Mouse (Mus musculus) heart, postnatal 36 days (tissue): Measurements from ENCODE around the gene Ccr3. TPM values are rescaled to one million over a fixed set of nuclear protein-coding genes. Genes with fewer than 3 reads are reported as not detected.
"Not testable (repeated sequence)": the region's sequence is repeated elsewhere in the genome, so short reads cannot be mapped to it uniquely, and the experiment has no call there.

Source experiments
- DNase-seq, 2 experiments: peaks; one replicate each; pipeline ENCODE4 v3.0.0; 2021 to 2022
- intact Hi-C: fragments of 180-260 bp; cut with DNase I; formaldehyde crosslinking; loops from one replicate; pipeline ENCODE4 v1.15.1; 2025
- total RNA-seq, 2 experiments: library from RNA; stranded (reverse); gene quantifications; 2 replicates each; pipeline ENCODE4 v1.2.3; 2021

Ccr3 gene
- total RNA-seq, 2 experiments from 2014 or later: not detected

- intact Hi-C loops: no loop called here
- no peak for DNase-seq
These were observed 17.2 kb downstream of the Ccr3 start for GRCm38 (mm10) chr9:124038949-124039348.

GRCm38 (mm10) chr9:124040932-124041331 lies 19.2 kb downstream of the Ccr3 start:
- intact Hi-C loops: no loop called here
- no peak for DNase-seq

GRCm38 (mm10) chr9:124053532-124053931 lies 31.8 kb downstream of the Ccr3 start:
- DNase-seq: no peak

GRCm38 (mm10) chr9:124056158-124056709 lies 34.5 kb downstream of the Ccr3 start:
- DNase-seq: no peak
- intact Hi-C loops: no loop called here

More at GRCm38 (mm10) chr9:124053532-124053931, 31.8 kb downstream of the Ccr3 start:
- intact Hi-C loops: no loop called here

- intact Hi-C loops: no loop called here
- DNase-seq: no peak
These were observed 38.0 kb downstream of the Ccr3 start for GRCm38 (mm10) chr9:124059660-124060352.

- intact Hi-C loops: not testable (repeated sequence)
These were observed 40.0 kb downstream of the Ccr3 start for GRCm38 (mm10) chr9:124061474-124062432.

GRCm38 (mm10) chr9:124066572-124067103 lies 44.9 kb downstream of the Ccr3 start:
- intact Hi-C loops: no loop called here

More at GRCm38 (mm10) chr9:124061474-124062432, 40.0 kb downstream of the Ccr3 start:
- not testable (repeated sequence) for DNase-seq

GRCm38 (mm10) chr9:124068098-124069058 lies 46.6 kb downstream of the Ccr3 start:
- no peak for DNase-seq
- intact Hi-C loops: no loop called here

More at GRCm38 (mm10) chr9:124066572-124067103, 44.9 kb downstream of the Ccr3 start:
- DNase-seq: no peak

- intact Hi-C loops: no loop called here
- DNase-seq: no peak
These were observed 49.7 kb downstream of the Ccr3 start for GRCm38 (mm10) chr9:124071506-124071905.

GRCm38 (mm10) chr9:124079803-124080202 lies 58.0 kb downstream of the Ccr3 start:
- no peak for DNase-seq
- intact Hi-C loops: no loop called here

GRCm38 (mm10) chr9:124080471-124080870 lies 58.7 kb downstream of the Ccr3 start:
- DNase-seq, intact Hi-C loops: not testable (repeated sequence)

Other genes starting within 250 kb of the Ccr3 start
- gene Cxcr6, start 215.5 kb upstream of the Ccr3 start, total RNA-seq: not detected
- gene Fyco1, start 170.1 kb upstream of the Ccr3 start, total RNA-seq: 100 to 1,000 TPM; 273 to 277 TPM
- gene Xcr1, start 159.9 kb upstream of the Ccr3 start, total RNA-seq: not detected
- 1 to 10 TPM; 1.1 to 1.3 TPM for gene Ccr1, start 53.3 kb upstream of the Ccr3 start, total RNA-seq
- not detected for gene Ccr1l1, start 43.6 kb upstream of the Ccr3 start, total RNA-seq
- 1 to 10 TPM; 1.2 to 1.7 TPM for gene Ccr2, start 80.0 kb downstream of the Ccr3 start, total RNA-seq
- gene Ccr5, start 99.6 kb downstream of the Ccr3 start, total RNA-seq: 1 to 10 TPM; 1.5 to 5.1 TPM